Mouse (Mus musculus): ENCODE measurements at regions not wholly inside any gene's neighbourhood (a gene's known extent, or its start where the extent isn't known, plus 50 kb on each side); places are given as distances from the start of the nearest gene placed in this dataset.

DNA sequence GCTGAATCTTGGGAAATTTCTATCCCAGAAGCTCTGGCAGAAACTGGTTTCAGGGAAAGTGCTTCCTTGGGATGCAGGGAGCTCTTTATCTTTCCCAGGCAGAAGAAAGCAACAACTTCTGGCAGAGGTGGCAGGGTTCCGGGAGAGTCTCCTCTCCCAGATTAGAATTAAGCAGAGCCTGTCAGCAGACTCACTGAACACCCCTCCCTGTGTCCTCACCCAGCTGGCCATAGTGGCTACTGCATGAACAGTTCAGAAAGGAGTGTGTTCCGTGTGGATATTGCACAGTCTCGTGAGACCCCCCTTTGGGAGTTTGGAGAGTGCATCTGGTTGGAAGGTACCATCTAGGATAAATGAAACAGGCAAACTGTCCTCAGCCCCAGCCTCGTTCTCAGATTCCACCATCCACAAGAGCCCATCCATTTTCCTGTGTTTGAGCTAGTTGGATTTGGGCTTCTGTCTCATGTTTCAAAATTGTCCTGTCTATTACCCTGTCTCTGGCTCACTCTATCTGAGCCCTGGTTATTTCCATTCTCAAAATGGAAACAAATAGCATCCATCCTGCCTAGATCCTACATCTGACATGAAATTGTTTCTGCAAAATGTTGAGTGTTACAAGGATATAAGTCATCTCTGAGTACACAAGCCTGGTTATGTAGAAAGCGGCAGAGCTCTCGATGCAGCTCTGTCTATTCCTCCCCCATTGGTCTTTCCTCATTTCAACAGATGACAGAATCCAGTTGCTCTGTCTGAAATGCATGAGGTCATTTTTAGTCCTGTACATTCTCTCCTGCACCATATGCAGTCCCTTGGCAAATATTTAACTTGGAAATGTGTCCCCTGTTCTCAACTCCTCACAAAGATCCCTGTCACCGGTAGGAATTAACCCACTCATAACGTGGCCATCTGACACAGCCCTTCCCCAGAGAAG lies 216.4 kb downstream of the Tmem114 start:
- no peaks in the 10 kb centered on the region for H3K79me2 ChIP-seq (ENCODE audit: control insufficient read depth, insufficient read depth, low read length)
- TF ChIP-seq CTCF (IDR thresholded peaks at IDR 0.05; ENCODE audit: low read depth, low read length) (no peak), POLR2A (IDR thresholded peaks at IDR 0.05; ENCODE audit: extremely low read depth, insufficient read depth, low read length) (no peak)
- no peaks in the 10 kb centered on the region for H3K4me1 ChIP-seq (ENCODE audit: control insufficient read depth, insufficient read depth, low read length)
- WGBS = 64% methylated on average over 8 of the region's 8 CpGs
- no peak for DNase-seq (ENCODE audit: extremely low read depth, low read depth, low spot score)
- H3K27me3 ChIP-seq (ENCODE audit: control insufficient read depth, insufficient read depth, low read length) = no peaks in the 10 kb centered on the region
- H3K36me3 ChIP-seq (ENCODE audit: control insufficient read depth, insufficient read depth, low read length) = no peaks in the 10 kb centered on the region
- no peak overlapping the region for H3K9ac ChIP-seq (ENCODE audit: low read depth, low read length)
- no peak overlapping the region for H3K4me3 ChIP-seq (ENCODE audit: insufficient read depth, low read depth, low read length)
- no peak overlapping the region for H3K27ac ChIP-seq (replicated peaks; ENCODE audit: insufficient read depth, low read depth, low read length)

DNA sequence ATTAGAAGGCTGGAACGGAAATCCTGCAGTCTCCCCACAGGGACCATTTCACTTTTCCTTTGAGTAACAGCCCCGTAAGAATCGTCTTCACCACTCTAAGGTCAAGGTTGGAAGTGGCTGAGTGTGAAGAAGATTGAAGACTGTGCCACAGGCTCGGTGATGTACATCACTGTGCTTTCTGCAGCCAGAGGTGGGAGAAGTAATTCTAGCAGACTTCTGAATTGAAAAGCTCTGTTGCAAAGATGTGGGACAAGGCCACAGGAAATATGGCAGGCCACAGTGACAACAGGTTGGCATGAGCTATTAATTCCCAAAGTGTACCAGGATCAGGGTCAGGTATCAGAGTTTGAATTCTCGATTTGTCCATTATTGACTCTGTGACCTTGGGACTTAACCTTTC lies 219.9 kb downstream of the Tmem114 start:
- no peak overlapping the region for H3K27ac ChIP-seq (replicated peaks; ENCODE audit: insufficient read depth, low read depth, low read length)
- no peak for DNase-seq (ENCODE audit: extremely low read depth, low read depth, low spot score)
- no peaks in the 10 kb centered on the region for H3K4me1 ChIP-seq (ENCODE audit: control insufficient read depth, insufficient read depth, low read length)
- no peaks in the 10 kb centered on the region for H3K79me2 ChIP-seq (ENCODE audit: control insufficient read depth, insufficient read depth, low read length)
- H3K27me3 ChIP-seq (ENCODE audit: control insufficient read depth, insufficient read depth, low read length) = no peaks in the 10 kb centered on the region
- TF ChIP-seq CTCF (IDR thresholded peaks at IDR 0.05; ENCODE audit: low read depth, low read length) (no peak), POLR2A (IDR thresholded peaks at IDR 0.05; ENCODE audit: extremely low read depth, insufficient read depth, low read length) (no peak)
- no peak overlapping the region for H3K4me3 ChIP-seq (ENCODE audit: insufficient read depth, low read depth, low read length)
- H3K9ac ChIP-seq (ENCODE audit: low read depth, low read length) = no peak overlapping the region
- WGBS = 77% methylated on average over 5 of the region's 5 CpGs
- H3K36me3 ChIP-seq (ENCODE audit: control insufficient read depth, insufficient read depth, low read length) = no peaks in the 10 kb centered on the region

DNA sequence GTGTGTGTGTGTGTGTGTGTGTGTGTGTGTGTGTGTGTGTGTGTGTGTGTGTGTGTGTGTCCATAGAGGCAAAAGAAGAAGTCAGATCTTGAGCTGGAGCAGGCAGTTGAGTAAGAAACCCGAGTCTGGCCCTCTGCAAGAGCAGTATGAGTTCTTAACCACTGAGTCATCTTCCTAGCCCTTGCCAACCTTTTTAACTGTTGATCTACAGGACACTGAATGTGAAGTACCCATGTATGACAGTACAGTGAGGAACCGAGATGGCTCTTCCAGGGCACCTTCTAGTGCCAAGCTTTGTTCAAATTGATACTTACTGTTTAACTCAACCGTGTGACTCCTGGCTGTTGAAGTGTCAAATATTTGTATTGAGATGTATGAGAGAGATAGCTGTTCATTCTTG lies 223.6 kb downstream of the Tmem114 start:
- H3K4me1 ChIP-seq (ENCODE audit: control insufficient read depth, insufficient read depth, low read length) = no peaks in the 10 kb centered on the region
- no peak overlapping the region for H3K27ac ChIP-seq (replicated peaks; ENCODE audit: insufficient read depth, low read depth, low read length)
- no peaks in the 10 kb centered on the region for H3K27me3 ChIP-seq (ENCODE audit: control insufficient read depth, insufficient read depth, low read length)
- H3K79me2 ChIP-seq (ENCODE audit: control insufficient read depth, insufficient read depth, low read length) = no peaks in the 10 kb centered on the region
- H3K36me3 ChIP-seq (ENCODE audit: control insufficient read depth, insufficient read depth, low read length) = no peaks in the 10 kb centered on the region
- WGBS = 60% methylated on average over 3 of the region's 3 CpGs
- no peak for TF ChIP-seq POLR2A (IDR thresholded peaks at IDR 0.05; ENCODE audit: extremely low read depth, insufficient read depth, low read length)
- no peak for TF ChIP-seq CTCF (IDR thresholded peaks at IDR 0.05; ENCODE audit: low read depth, low read length)
- no peak for DNase-seq (ENCODE audit: extremely low read depth, low read depth, low spot score)
- H3K4me3 ChIP-seq (ENCODE audit: insufficient read depth, low read depth, low read length) = no peak overlapping the region
- no peak overlapping the region for H3K9ac ChIP-seq (ENCODE audit: low read depth, low read length)

DNA sequence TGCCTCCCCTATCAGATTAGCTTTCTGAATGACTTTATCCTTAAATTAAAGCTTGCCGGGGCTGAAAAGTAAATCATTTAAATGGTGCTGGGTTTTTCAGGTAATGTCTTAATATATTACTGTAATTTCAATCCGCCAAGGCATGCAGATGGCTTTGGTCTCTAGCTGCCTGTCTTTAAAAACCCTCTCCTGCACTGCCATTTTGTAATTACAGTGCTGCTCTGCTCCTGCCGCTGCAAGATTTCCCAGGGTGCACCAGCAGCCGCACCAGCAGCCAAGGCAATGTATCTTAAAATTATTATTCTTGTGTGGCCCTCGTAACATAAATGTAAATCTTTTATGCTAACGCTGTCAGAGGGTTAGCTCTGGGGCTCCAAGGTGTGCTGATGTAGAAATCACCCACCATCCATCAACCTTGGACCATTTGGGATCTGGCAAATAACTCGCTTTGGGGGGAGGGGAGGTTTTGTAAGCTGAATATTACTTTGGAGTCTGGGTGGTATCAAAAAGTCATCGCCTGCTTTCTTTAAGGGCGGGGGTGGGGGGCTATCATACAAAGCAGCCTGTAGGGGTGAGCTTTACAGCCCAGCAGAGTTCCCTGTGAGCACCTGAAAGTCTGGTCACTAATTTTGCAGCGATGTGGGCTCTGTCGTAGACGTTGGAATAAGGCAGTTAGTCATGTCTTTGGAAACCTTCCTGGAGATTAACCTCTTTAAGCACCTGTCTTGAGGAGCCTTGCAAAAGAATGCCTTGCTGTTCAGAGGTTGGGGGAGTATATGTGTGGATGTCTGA lies 226.0 kb downstream of the Tmem114 start:
- TF ChIP-seq CTCF (IDR thresholded peaks at IDR 0.05; ENCODE audit: low read depth, low read length) = no peak
- no peak for TF ChIP-seq POLR2A (IDR thresholded peaks at IDR 0.05; ENCODE audit: extremely low read depth, insufficient read depth, low read length)
- Histone ChIP-seq H3K4me1 (ENCODE audit: control insufficient read depth, insufficient read depth, low read length) (no peaks in the 10 kb centered on the region), H3K36me3 (ENCODE audit: control insufficient read depth, insufficient read depth, low read length) (no peaks in the 10 kb centered on the region), H3K27ac (replicated peaks; ENCODE audit: insufficient read depth, low read depth, low read length) (no peak overlapping the region), H3K27me3 (ENCODE audit: control insufficient read depth, insufficient read depth, low read length) (no peaks in the 10 kb centered on the region), H3K4me3 (ENCODE audit: insufficient read depth, low read depth, low read length) (no peak overlapping the region), H3K79me2 (ENCODE audit: control insufficient read depth, insufficient read depth, low read length) (no peaks in the 10 kb centered on the region), H3K9ac (ENCODE audit: low read depth, low read length) (no peak overlapping the region)
- no peak for DNase-seq (ENCODE audit: extremely low read depth, low read depth, low spot score)
- 77% methylated on average over 12 of the region's 12 CpGs for WGBS

DNA sequence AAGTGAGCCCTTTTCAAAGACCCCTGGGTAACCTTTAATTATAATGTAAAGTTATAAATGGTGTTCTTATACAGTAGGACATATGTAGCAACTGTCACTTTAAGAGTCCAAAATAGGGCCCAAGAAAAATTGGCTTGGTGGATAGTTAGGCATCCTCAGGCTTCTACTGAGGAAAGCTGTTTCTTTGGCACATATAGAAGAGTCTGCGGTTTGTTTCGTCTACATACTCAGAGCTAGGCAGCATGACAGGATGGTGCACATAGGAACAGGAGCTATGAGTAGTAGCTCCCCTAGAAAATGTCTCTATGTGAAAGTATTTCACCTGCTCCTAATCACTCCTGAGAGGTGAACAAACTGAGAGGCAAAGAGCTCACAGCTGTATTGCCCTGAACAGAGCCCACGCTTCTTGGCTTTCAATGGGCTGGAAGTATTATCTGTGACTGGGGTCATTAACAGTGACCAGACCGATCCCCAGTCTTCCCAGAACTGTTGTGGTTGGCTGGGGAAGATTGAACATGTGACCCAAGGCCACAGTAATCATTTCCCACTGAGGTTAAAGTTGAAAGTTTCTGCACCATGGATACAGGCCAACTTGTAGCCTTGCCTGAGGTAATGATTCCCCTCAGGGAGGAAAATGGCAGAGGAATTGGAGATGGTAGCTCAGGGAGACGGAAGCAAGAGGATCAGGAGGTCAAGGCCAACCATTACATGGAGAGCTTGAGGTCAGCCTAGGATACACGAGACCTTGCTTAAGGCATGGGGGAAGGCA lies 235.3 kb downstream of the Tmem114 start:
- Histone ChIP-seq H3K4me3 (ENCODE audit: insufficient read depth, low read depth, low read length) (no peak overlapping the region), H3K27ac (replicated peaks; ENCODE audit: insufficient read depth, low read depth, low read length) (no peak overlapping the region), H3K9ac (ENCODE audit: low read depth, low read length) (no peak overlapping the region), H3K27me3 (ENCODE audit: control insufficient read depth, insufficient read depth, low read length) (no peaks in the 10 kb centered on the region), H3K79me2 (ENCODE audit: control insufficient read depth, insufficient read depth, low read length) (no peaks in the 10 kb centered on the region), H3K4me1 (ENCODE audit: control insufficient read depth, insufficient read depth, low read length) (no peaks in the 10 kb centered on the region; the same call in 1 of the 2 replicates), H3K36me3 (ENCODE audit: control insufficient read depth, insufficient read depth, low read length) (no peaks in the 10 kb centered on the region)
- WGBS = 62% methylated on average over 6 of the region's 6 CpGs
- DNase-seq (ENCODE audit: extremely low read depth, low read depth, low spot score) = peak; percentile 87
- TF ChIP-seq CTCF (IDR thresholded peaks at IDR 0.05; ENCODE audit: low read depth, low read length) (no peak), POLR2A (IDR thresholded peaks at IDR 0.05; ENCODE audit: extremely low read depth, insufficient read depth, low read length) (no peak)

All from liver, adult 2 months (tissue).